Mouse (Mus musculus) hindbrain, embryonic 11.5 days (tissue): ENCODE results near the gene Gm20877. TPM values are rescaled to one million over a fixed set of nuclear protein-coding genes. Genes with fewer than 3 reads are reported as not detected.
"Not testable (repeated sequence)": the region's sequence is repeated elsewhere in the genome, so short reads cannot be mapped to it uniquely, and the experiment has no call there.

ENCODE experiments used
- ATAC-seq: fragments of 200-750 bp; cut with Nextera tagmentation; 2 replicates; pipeline ENCODE4 v1.8.0; 2017; ENCODE audit warnings: mild to moderate bottlenecking, moderate TSS enrichment, moderate library complexity; ENCODE audit not compliant: low FRiP score
- DNase-seq: peaks from one replicate; pipeline ENCODE4 v3.0.0-alpha.2; 2015; ENCODE audit warnings: low spot score
- H3K27ac ChIP-seq: fragments of 300-500 bp; sonication (generic); 2 replicates; pipeline ENCODE4 v1.5.1; 2014; ENCODE audit warnings: mild to moderate bottlenecking, low read depth, low read length
- H3K27me3 ChIP-seq: fragments of 300-500 bp; sonication (generic); 2 replicates; pipeline ENCODE4 v1.6.1; 2014; ENCODE audit warnings: mild to moderate bottlenecking, low read length, moderate library complexity, mixed read lengths; ENCODE audit not compliant: control insufficient read depth, insufficient read depth
- H3K36me3 ChIP-seq: fragments of 300-500 bp; sonication (generic); 2 replicates; pipeline ENCODE4 v1.6.1; 2014; ENCODE audit warnings: mild to moderate bottlenecking, low read length, moderate library complexity, mixed read lengths; ENCODE audit not compliant: control insufficient read depth, insufficient read depth
- H3K4me1 ChIP-seq: fragments of 300-500 bp; sonication (generic); replicated peaks from 2 replicates; pipeline ENCODE4 v1.6.1; 2014; ENCODE audit warnings: low read length, mixed read lengths; ENCODE audit not compliant: control insufficient read depth, insufficient read depth
- H3K4me2 ChIP-seq: fragments of 300-500 bp; sonication (generic); replicated peaks from 2 replicates; pipeline ENCODE4 v1.6.1; 2014; ENCODE audit warnings: mild to moderate bottlenecking, low read depth, low read length
- H3K4me3 ChIP-seq: fragments of 300-500 bp; sonication (generic); 2 replicates; pipeline ENCODE4 v1.5.1; 2014; ENCODE audit warnings: low read depth, low read length
- H3K9ac ChIP-seq: fragments of 300-500 bp; sonication (generic); 2 replicates; pipeline ENCODE4 v1.6.1; 2014; ENCODE audit warnings: low read depth, low read length
- H3K9me3 ChIP-seq: fragments of 300-500 bp; sonication (generic); 2 replicates; pipeline ENCODE4 v1.6.1; 2016; ENCODE audit warnings: low read length; ENCODE audit not compliant: control insufficient read depth
- WGBS: fragments of 180-500 bp; shearing (Covaris S2); extraction: QIAGEN DNeasy Blood & Tissue Kit; methylation state at CpG from one replicate; pipeline ENCODE4 v1.1.7; 2014; 5-methylcytosine and 5-hydroxymethylcytosine counted together
- polyA plus RNA-seq: library from polyadenylated mRNA; unstranded; fragments of >200 nt; fragmentation: Nextera tagmentation; extraction: Ambion mirVana; gene quantifications from 2 replicates; pipeline ENCODE4 v1.2.1, GENCODE M21; 2014

The Gm20877 gene
- polyA plus RNA-seq = not detected in 2 replicates

GRCm38 (mm10) chrY:17093573-17093972, at the start of gene Gm20877:
Gm20877 (plus strand) TSS chrY:17093873.
- H3K4me2 ChIP-seq, ATAC-seq, H3K9ac ChIP-seq, H3K27ac ChIP-seq, H3K9me3 ChIP-seq, DNase-seq, H3K27me3 ChIP-seq, H3K4me3 ChIP-seq, H3K36me3 ChIP-seq, H3K4me1 ChIP-seq: not testable (repeated sequence)
- no CpG with 5 or more reads among the region's 3 CpGs for WGBS
